Mouse (Mus musculus) thymus, adult 18-20 months (tissue): Measurements from ENCODE around the gene Crmp1.

Experiments
- DNase-seq, 2 experiments: peaks; one replicate each; pipeline ENCODE4 v3.0.0; 2022; ENCODE audit warnings: mixed read lengths in 2 of 2

Gene Crmp1

GRCm38 (mm10) chr5:37241224-37241623 lies 516 bp upstream of the Crmp1 start:
- DNase-seq, result no peak

- DNase-seq, result no peak
These were observed 824 bp downstream of the Crmp1 start for GRCm38 (mm10) chr5:37242360-37243168.

- DNase-seq, result no peak
These were observed 1.6 kb downstream of the Crmp1 start for GRCm38 (mm10) chr5:37243169-37243886.

GRCm38 (mm10) chr5:37244161-37244560 lies 2.4 kb downstream of the Crmp1 start:
- DNase-seq, result no peak

GRCm38 (mm10) chr5:37244666-37245242 lies 3.0 kb downstream of the Crmp1 start:
- no peak for DNase-seq

- peak; percentile 39 to 48 for DNase-seq
These were observed 3.9 kb downstream of the Crmp1 start for GRCm38 (mm10) chr5:37245651-37246050.

- peak; percentile 24 to 53 for DNase-seq
These were observed 4.6 kb downstream of the Crmp1 start for GRCm38 (mm10) chr5:37246138-37246910.

GRCm38 (mm10) chr5:37247456-37247855 lies 5.7 kb downstream of the Crmp1 start:
- DNase-seq, result no peak

- DNase-seq, result no peak
These were observed 7.1 kb downstream of the Crmp1 start for GRCm38 (mm10) chr5:37248870-37249269.

GRCm38 (mm10) chr5:37251596-37251995 lies 9.9 kb downstream of the Crmp1 start:
- peak in 1 of 2 experiments; percentile 31 for DNase-seq

GRCm38 (mm10) chr5:37252101-37252804 lies 10.5 kb downstream of the Crmp1 start:
- no peak for DNase-seq

- no peak for DNase-seq
These were observed 12.8 kb downstream of the Crmp1 start for GRCm38 (mm10) chr5:37254523-37254922.

- no peak for DNase-seq
These were observed 15.1 kb downstream of the Crmp1 start for GRCm38 (mm10) chr5:37256823-37257222.

GRCm38 (mm10) chr5:37257243-37257642 lies 15.5 kb downstream of the Crmp1 start:
- no peak for DNase-seq

GRCm38 (mm10) chr5:37261734-37262133 lies 20.0 kb downstream of the Crmp1 start:
- no peak for DNase-seq

GRCm38 (mm10) chr5:37263816-37264215 lies 22.1 kb downstream of the Crmp1 start:
- no peak for DNase-seq

GRCm38 (mm10) chr5:37281021-37281420 lies 39.3 kb downstream of the Crmp1 start:
- DNase-seq, result no peak

GRCm38 (mm10) chr5:37288374-37288773 lies 46.6 kb downstream of the Crmp1 start:
- peak; percentile 13 to 14 for DNase-seq

- no peak for DNase-seq
These were observed 47.5 kb downstream of the Crmp1 start for GRCm38 (mm10) chr5:37289236-37289635.

GRCm38 (mm10) chr5:37290983-37291382 lies 49.2 kb downstream of the Crmp1 start:
- DNase-seq, result no peak

GRCm38 (mm10) chr5:37296717-37297116 lies 55.0 kb downstream of the Crmp1 start:
- DNase-seq, result no peak

GRCm38 (mm10) chr5:37298370-37298769 lies 56.6 kb downstream of the Crmp1 start:
- no peak for DNase-seq
